Mouse (Mus musculus): ENCODE results near the gene Amy2a2. TPM values are rescaled to one million over a fixed set of nuclear protein-coding genes. Genes with fewer than 3 reads are reported as not detected.
"Not testable (repeated sequence)": the region's sequence is repeated elsewhere in the genome, so short reads cannot be mapped to it uniquely, and the experiment has no call there.

Amy2a2 gene
- not detected in 2 replicates for polyA plus RNA-seq (2016; fragmentation: Nextera tagmentation; extraction: Ambion mirVana)

DNA sequence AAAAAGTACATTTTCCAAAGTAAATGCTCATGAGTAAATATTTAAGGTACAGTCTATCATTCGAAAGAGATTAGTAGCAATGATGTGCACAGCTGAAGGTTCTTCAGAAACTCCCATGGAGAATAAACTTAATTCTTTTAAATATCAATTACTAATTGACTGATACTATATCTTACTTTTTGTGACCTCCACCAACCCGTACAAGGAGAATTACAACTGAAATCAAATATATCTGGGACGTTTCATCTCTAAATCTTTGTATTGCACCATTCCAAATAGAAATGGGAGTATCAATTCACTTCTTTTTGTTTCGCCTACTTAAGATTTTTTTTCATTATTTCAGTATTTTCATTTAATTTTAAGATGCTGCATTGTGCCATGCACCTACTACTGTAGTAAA is at the start of gene Amy2a2:
Gene Amy2a2, minus strand, starts transcription at position 101 of the 400 bp plus-strand sequence.
- not testable (repeated sequence) for H3K36me3 ChIP-seq (replicated peaks); DNase-seq (ENCODE audit: low spot score); H3K27me3 ChIP-seq (replicated peaks; ENCODE audit: low read depth, poor library complexity, severe bottlenecking); H3K27ac ChIP-seq (replicated peaks); H3K4me3 ChIP-seq; H3K4me1 ChIP-seq; H3K9me3 ChIP-seq
- no CpG with 5 or more reads among the region's 4 CpGs for WGBS

- H3K27ac ChIP-seq (replicated peaks); DNase-seq (ENCODE audit: low spot score); H3K27me3 ChIP-seq (replicated peaks; ENCODE audit: low read depth, poor library complexity, severe bottlenecking); H3K36me3 ChIP-seq (replicated peaks); H3K4me1 ChIP-seq; H3K9me3 ChIP-seq; H3K4me3 ChIP-seq: not testable (repeated sequence)
These were observed 11.0 kb downstream of the Amy2a2 start for GRCm38 (mm10) chr3:113345484-113345883.

DNA sequence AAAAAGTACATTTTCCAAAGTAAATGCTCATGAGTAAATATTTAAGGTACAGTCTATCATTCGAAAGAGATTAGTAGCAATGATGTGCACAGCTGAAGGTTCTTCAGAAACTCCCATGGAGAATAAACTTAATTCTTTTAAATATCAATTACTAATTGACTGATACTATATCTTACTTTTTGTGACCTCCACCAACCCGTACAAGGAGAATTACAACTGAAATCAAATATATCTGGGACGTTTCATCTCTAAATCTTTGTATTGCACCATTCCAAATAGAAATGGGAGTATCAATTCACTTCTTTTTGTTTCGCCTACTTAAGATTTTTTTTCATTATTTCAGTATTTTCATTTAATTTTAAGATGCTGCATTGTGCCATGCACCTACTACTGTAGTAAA is 32.5 kb downstream of the Amy2a2 start, which contains the start of gene Amy2a3:
Gene Amy2a3, minus strand, starts transcription at position 101 of the 400 bp plus-strand sequence.
- H3K9me3 ChIP-seq; H3K27ac ChIP-seq (replicated peaks); H3K27me3 ChIP-seq (replicated peaks; ENCODE audit: low read depth, poor library complexity, severe bottlenecking); DNase-seq (ENCODE audit: low spot score); H3K4me1 ChIP-seq; H3K36me3 ChIP-seq (replicated peaks); H3K4me3 ChIP-seq: not testable (repeated sequence)
- WGBS: no CpG with 5 or more reads among the region's 4 CpGs

DNA sequence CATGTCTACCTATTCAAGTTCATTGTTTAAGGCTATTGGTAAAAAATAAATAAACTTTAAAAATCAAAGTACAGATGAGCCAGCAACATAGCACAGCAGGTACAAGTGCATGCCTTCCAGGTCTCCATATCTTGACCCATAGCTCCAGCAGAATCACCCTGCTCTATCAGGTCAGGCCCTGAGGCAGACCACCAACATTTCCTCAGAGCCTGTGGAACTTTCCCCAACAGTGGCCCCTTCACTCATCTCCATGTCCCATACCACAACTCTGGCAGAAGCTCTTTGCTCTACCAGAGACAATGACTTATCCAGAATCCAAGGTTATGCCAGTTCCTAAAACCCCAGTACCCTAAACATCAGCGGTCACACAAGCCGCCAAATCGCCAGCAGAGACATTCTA is 43.5 kb downstream of the Amy2a2 start:
- WGBS: no CpG with 5 or more reads among the region's 3 CpGs
- H3K27me3 ChIP-seq (replicated peaks; ENCODE audit: low read depth, poor library complexity, severe bottlenecking); H3K4me3 ChIP-seq; H3K27ac ChIP-seq (replicated peaks); H3K4me1 ChIP-seq; DNase-seq (ENCODE audit: low spot score); H3K36me3 ChIP-seq (replicated peaks); H3K9me3 ChIP-seq: not testable (repeated sequence)

Other genes with a start within 250 kb of the Amy2a2 start
- not detected in 2 replicates for gene Amy2a5, start 97.8 kb downstream of the Amy2a2 start, polyA plus RNA-seq (2016; fragmentation: Nextera tagmentation; extraction: Ambion mirVana)
- not detected in 2 replicates for gene Amy2a4, start 65.2 kb downstream of the Amy2a2 start, polyA plus RNA-seq (2016; fragmentation: Nextera tagmentation; extraction: Ambion mirVana)
- not detected in 2 replicates for gene Amy2a3, start 32.6 kb downstream of the Amy2a2 start, polyA plus RNA-seq (2016; fragmentation: Nextera tagmentation; extraction: Ambion mirVana)
- gene Amy2a1, start 175.8 kb upstream of the Amy2a2 start, polyA plus RNA-seq (2016; fragmentation: Nextera tagmentation; extraction: Ambion mirVana): not detected in 2 replicates